Mouse (Mus musculus) Patski (cell line): Measurements from ENCODE around the gene Zfp553. TPM values are rescaled to one million over a fixed set of nuclear protein-coding genes. Genes with fewer than 3 reads are reported as not detected.

Experiments
- ATAC-seq: fragments of 100-300 bp; one replicate; pipeline ENCODE4 v1.8.0; 2021
- CTCF ChIA-PET: fragments of 350-600 bp; sonication (Branson Sonifier 250); formaldehyde crosslinking; loops from one replicate; lab custom pipeline; 2022; ENCODE audit warnings: inconsistent platforms; lab: Charles Lee
- POLR2A ChIA-PET: fragments of 350-600 bp; sonication (Branson Sonifier 250); formaldehyde crosslinking; loops from one replicate; lab custom pipeline; 2022; ENCODE audit warnings: antibody characterized with exemption, inconsistent platforms; lab: Charles Lee
- DNase-seq: peaks from one replicate; pipeline ENCODE4 v3.0.0-alpha.2; 2011; ENCODE audit warnings: low read depth, low spot score
- H3K27me3 ChIP-seq: fragments of 371-371 bp; one replicate; pipeline ENCODE4 v1.5.1; 2021
- CTCF ChIP-seq: fragments of 100-300 bp; IDR thresholded peaks from one replicate; pipeline ENCODE4 v1.5.1; 2021
- in situ Hi-C: fragments of 300-500 bp; cut with MboI; formaldehyde crosslinking; loops from 3 replicates; pipeline ENCODE4 v1.11.1; 2018; ENCODE audit warnings: low pct_unique_long_range_greater_than_20kb, mixed read lengths
- polyA plus RNA-seq: library from polyadenylated mRNA; unstranded; gene quantifications from one replicate; pipeline ENCODE4 v1.2.3, GENCODE M21; 2021

The Zfp553 gene
- 17.7 TPM for polyA plus RNA-seq

DNA sequence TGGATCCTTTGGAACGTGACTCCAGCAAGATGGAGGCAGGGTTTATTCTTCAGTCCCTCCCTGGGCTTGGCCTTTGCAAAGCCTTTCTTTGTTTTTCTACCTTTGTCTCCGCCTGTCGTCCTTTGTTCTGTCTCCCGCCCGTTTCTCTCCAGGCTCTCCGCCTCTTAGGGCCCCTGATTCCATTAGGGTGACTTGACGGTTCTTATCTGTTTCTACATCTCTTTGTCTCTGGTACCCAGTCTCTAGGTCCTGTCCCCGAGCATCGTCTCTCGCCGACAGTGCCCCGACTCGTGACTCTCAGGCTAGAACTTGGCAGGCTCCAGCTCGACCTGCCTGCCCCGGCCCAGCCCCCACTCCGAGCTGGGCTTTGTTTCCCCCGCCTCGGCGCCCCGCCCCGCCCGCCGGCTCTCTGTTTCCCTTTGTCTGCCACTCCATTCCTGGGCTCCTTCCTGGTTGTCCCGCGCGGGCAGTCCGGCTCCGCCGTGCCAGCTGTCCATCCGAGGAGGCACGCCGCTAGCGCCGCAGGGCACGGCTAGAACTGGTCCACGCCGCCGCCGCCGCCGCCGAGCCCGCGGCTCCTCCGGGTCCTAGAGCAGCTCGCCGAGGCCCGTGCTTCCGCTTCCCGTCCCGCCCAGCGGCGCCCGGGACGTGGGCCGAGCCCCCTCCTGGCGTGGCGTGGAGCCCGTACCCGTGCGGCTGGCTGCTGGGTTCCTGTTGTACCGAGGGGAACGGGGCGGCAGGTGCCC, at the start of gene Zfp553, which contains the start of gene Sept1:
Gene Zfp553, plus strand, starts transcription at position 440 of the 746 bp plus-strand sequence.
Gene Sept1, minus strand, starts transcription at position 509 of the 746 bp plus-strand sequence.
- DNase-seq: no peak
- TF ChIP-seq CTCF: no peak
- CTCF ChIA-PET: no interaction called here
- in situ Hi-C loops: no loop called here
- H3K27me3 ChIP-seq: no peaks in the 10 kb centered on the region
- POLR2A ChIA-PET: no interaction called here
- peak; percentile 78 for ATAC-seq

DNA sequence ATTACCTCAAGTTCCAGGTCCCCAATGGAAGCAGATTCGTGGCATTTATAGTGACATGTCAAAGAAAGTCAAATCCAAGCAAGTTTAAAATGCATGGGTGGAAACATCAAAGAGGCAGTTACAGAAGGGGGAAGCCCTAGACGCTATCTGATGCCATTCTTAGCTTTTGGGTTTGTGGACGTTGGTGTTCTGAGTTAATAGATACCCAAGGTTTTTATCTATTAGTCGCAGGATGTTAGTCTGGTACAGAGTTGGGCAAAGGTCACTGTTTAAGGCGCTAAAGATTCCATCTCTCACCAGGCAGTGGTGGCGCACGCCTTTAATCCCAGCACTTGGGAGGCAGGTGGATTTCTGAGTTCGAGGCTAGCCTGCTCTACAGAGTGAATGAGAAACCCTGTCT, 49.5 kb upstream of the Zfp553 start:
- H3K27me3 ChIP-seq: no peaks in the 10 kb centered on the region
- ChIA-PET CTCF (interaction anchor here (1.4 to 2.3 kb wide), 3 partner anchors 10 to 69 kb away, joined by 4 to 10 read pairs (median 4); no protein-coding TSS in a partner anchor), POLR2A (no interaction called here)
- DNase-seq (no peak), ATAC-seq (no peak)
- in situ Hi-C loops: loop anchor here (5.0 kb wide), 1 partner anchor 51 kb away; no protein-coding TSS in a partner anchor
- TF ChIP-seq CTCF: no peak

DNA sequence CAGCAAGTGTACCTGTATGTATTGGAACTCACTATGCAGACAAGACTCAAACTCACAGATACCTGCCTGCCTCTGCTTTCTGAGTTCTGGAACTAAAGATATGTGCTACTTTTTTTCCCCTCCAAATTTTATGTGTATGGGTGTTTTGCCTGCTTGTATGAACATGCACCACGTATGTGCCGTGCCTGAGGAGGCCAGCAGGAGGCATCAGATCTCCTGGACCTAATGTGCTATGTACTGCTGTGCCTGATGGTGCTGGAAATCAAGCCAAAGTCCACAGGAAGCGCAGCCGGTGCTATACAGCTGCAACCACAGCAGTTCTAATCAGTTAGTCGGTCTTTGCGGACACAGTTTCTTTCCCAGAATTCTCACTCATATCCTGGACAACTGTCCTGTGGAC, 49.0 kb upstream of the Zfp553 start:
- no peaks in the 10 kb centered on the region for H3K27me3 ChIP-seq
- POLR2A ChIA-PET: no interaction called here
- ATAC-seq: no peak
- DNase-seq: no peak
- TF ChIP-seq CTCF: no peak
- in situ Hi-C loops: loop anchor here (5.0 kb wide), 1 partner anchor 52 kb away; no protein-coding TSS in a partner anchor
- CTCF ChIA-PET: interaction anchor here (1.0 to 1.1 kb wide), 2 partner anchors 39 to 68 kb away, joined by 3 read pairs; no protein-coding TSS in a partner anchor

DNA sequence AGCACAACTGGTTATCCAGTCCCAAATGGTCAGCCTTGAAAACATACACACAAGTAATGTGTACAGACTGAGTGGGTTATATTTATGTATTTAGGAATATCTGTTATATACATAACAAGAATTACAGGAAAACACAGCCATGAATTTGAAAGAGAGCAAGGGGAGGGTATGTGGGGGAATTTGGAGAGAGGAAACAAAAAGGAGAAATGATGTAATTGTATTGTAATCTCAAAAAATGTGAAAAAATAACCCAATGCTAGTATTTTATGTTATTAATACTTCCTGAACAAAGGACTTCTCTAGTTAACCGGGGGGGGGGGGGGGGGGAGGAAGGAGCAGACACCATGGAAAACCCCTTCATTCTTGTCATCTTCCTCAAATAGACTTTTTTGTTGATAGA, 48.1 kb upstream of the Zfp553 start:
- ChIA-PET CTCF (interaction anchor here (1.0 to 1.4 kb wide), 4 partner anchors 40 to 69 kb away, joined by 3 to 4 read pairs (median 4); no protein-coding TSS in a partner anchor), POLR2A (no interaction called here)
- in situ Hi-C loops: loop anchor here (5.0 kb wide), 1 partner anchor 52 kb away; no protein-coding TSS in a partner anchor
- H3K27me3 ChIP-seq: no peaks in the 10 kb centered on the region
- ATAC-seq (no peak), DNase-seq (no peak)
- no peak for TF ChIP-seq CTCF

DNA sequence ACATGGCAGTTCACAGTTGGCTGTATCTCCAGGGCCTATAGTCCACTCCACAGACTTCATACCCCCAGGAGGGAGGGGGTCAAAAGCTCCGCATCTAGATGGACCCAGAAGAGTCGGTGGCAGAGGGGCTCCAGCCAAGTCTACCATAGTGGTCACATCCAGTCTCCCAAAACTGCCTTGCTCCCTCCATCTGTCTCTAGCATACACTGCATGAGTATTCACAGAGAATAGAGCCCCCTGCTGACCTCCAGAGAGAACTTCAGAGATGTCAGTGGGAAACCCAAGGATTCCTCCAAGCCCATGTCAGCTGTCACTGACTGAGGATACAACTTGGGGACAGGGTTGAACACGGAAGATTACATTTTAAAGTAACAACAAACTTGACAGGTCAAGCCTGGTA, 47.3 kb upstream of the Zfp553 start:
- in situ Hi-C loops: no loop called here
- ATAC-seq: no peak
- no peaks in the 10 kb centered on the region for H3K27me3 ChIP-seq
- CTCF ChIA-PET: interaction anchor here (1.1 to 1.4 kb wide), 2 partner anchors 51 to 56 kb away, joined by 4 read pairs; no protein-coding TSS in a partner anchor
- peak; percentile 77 for TF ChIP-seq CTCF
- POLR2A ChIA-PET: no interaction called here
- DNase-seq: no peak

DNA sequence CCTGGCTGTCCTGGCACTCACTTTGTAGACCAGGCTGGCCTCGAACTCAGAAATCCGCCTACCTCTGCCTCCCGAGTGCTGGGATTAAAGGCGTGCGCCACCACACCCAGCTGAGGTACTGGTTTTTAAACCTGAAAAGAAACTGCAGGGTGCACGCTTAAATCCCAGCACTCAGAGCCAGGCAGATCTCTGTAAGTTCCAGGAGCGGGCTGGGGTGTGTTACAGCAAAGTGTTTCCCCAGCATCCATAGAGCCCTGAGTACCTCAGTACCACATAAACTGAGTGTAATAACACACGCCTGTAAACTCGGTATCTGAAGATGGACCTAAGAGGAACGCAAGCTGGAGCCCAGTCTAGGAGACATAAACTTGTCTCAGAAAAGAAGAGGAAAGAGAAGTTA, 45.5 kb upstream of the Zfp553 start:
- in situ Hi-C loops: no loop called here
- CTCF ChIA-PET: no interaction called here
- POLR2A ChIA-PET: no interaction called here

DNA sequence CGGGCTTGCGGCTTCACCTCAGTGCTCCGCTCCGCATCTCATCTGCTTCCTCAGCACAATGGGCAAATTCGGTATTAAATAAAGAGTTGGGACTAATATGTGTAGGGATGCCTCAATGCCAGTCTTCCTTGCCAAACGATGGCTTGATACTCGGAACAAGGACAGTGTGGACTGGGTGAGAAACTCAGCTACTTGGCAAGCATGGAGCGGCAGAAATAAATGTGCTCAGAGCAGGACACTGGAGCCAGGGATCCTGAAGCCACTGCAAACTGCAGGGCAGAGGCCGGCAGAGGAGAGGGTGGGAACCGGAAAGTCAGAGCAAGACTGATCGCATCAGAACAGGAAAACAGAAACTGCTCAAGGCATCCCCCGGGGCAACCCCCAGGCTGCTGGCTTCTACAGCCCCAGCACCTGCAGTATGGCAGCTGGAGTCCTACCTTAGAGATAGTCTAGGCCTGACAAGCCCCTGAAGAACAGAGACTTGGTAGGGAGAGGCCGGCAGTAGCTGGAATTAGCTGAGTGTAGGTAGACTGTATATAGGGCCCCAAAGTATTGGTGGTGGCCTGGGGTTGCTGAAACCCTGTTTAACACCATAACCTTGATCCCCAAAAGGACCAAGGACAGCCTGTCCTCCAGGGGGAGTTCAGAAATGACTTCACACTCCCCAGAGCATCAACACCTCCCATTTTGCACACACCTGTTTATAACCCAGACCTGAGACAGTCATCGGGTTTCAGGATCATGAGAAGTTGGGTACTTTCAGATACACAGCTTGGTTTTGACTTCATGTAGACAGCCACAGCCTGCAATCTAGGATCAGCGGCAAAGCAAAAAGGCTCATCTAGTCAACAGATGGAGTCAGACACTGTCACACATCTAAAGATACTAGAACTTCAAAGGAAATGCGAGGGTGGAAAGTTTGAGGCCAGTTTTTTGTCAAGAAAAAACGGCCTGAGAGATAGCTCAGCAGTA, 44.3 kb upstream of the Zfp553 start:
- POLR2A ChIA-PET: no interaction called here
- no peak for DNase-seq
- no peak for ATAC-seq
- CTCF ChIA-PET: interaction anchor here (1.1 kb wide), 1 partner anchor 59 kb away, joined by 3 read pairs; no protein-coding TSS in a partner anchor
- in situ Hi-C loops: no loop called here
- no peak for TF ChIP-seq CTCF
- no peaks in the 10 kb centered on the region for H3K27me3 ChIP-seq

More for the DNA sequence above, 45.5 kb upstream of the Zfp553 start:
- no peak for TF ChIP-seq CTCF
- DNase-seq (no peak), ATAC-seq (no peak)
- H3K27me3 ChIP-seq: no peaks in the 10 kb centered on the region

DNA sequence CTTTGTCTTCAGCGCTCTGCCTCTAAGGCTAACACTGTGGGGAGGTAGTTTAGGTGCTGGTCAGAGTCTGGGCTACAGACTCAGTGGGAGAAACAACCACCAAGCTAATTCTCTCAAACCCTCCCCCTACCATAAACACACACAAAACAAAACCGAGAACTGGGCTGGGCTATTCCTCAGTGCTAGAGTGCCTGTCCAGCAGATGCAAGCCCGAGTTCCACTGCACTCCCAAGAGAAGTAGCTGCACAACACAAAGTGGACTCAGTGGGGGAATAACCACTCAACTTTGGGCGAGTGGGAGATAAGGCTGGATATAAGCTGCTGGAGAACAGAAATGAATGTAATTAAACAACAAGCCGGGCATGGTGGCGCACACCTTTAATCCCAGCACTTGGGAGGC, 42.2 kb upstream of the Zfp553 start:
- CTCF ChIA-PET: interaction anchor here (1.0 kb wide), 1 partner anchor 61 kb away, joined by 3 read pairs; no protein-coding TSS in a partner anchor
- ATAC-seq: no peak
- in situ Hi-C loops: no loop called here
- H3K27me3 ChIP-seq: no peaks in the 10 kb centered on the region
- POLR2A ChIA-PET: no interaction called here
- no peak for TF ChIP-seq CTCF
- no peak for DNase-seq

DNA sequence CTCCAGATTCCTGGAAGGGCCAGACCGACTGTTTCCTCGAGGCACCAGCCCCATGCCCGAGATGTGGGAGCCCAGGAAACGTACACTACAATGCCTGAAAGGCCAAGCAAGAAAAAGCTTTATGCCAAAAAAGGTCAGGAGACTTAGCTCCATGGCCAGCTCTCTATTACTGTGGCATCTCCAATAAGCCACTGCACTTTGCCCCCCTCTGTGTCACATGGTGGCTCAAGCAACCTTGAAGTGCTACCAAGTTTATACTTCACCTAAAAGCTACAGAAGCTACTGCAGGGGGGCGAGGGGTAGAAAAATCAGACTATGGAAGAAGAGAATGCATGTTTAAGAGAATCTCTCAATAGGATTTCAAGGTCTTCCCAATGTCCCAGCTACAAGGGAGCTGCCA, 39.9 kb upstream of the Zfp553 start:
- DNase-seq: no peak
- no peak for TF ChIP-seq CTCF
- ChIA-PET CTCF (interaction anchor here (1.1 kb wide), 2 partner anchors 11 to 59 kb away, joined by 3 to 4 read pairs; no protein-coding TSS in a partner anchor), POLR2A (no interaction called here)
- no peaks in the 10 kb centered on the region for H3K27me3 ChIP-seq
- ATAC-seq: no peak
- in situ Hi-C loops: no loop called here

DNA sequence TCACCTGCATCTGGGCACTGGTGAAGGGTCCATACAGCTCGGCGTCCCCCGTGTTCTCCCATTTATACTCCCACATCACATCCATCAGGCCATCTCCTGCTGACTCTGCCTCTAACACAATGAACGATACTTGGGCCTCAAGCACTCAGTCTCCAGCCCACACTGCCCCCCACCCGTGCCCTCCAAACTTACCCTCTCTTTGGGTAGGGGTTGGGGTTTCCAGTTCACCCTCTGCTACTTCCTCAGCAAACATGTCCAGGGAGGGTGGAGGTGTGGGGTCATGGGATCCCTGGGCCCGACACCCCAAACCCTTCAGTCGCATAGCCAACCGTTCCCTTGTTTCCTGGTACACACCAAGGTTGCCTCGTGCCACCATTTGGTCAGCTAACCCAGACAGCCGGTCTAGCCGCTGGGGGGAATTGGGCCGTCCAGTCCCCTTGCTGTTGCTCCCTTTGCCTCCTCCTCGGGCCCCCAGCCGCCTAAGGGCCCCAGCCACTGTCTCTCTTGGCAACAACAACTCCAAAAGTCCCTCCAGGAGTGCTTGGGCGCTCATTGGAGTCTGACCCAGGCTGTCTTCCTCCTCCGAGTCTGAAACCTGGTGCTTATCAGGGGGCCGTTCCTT, 38.7 kb upstream of the Zfp553 start:
- TF ChIP-seq CTCF: no peak

More for the DNA sequence above, 38.7 kb upstream of the Zfp553 start:
- in situ Hi-C loops: no loop called here
- ChIA-PET POLR2A (no interaction called here), CTCF (interaction anchor here (0.6 to 1.1 kb wide), 2 partner anchors 12 to 837 kb away, joined by 3 to 4 read pairs; no protein-coding TSS in a partner anchor)
- no peak for DNase-seq
- ATAC-seq: no peak
- H3K27me3 ChIP-seq: no peaks in the 10 kb centered on the region
